Comparison of ENCODE assay signal across 38 mouse cellular contexts in genomic region chr7:83816886-83817285, GRCm38 (mm10). TPM values are rescaled to one million over a fixed set of nuclear protein-coding genes. Genes with fewer than 3 reads are reported as not detected.
"Had no signal": no experiment of that assay in that cellular context is flagged by ENCODE, and none has a peak within 500 bp of the region (broad histone marks: within the 10 kb centered on the region; RNA-seq: fewer than 3 reads in every experiment).

No protein-coding gene starts in this region.

- H3K4me1 ChIP-seq: liver, embryonic 15.5 days; midbrain, embryonic 15.5 days had no signal

- ATAC-seq: liver, postnatal 0 days; lung, postnatal 0 days; midbrain, embryonic 13.5 days; midbrain, embryonic 15.5 days; midbrain, embryonic 16.5 days had no signal

- H3K4me3 ChIP-seq: limb, embryonic 10.5 days; limb, embryonic 12.5 days; limb, embryonic 13.5 days; limb, embryonic 15.5 days; liver, embryonic 13.5 days; liver, embryonic 15.5 days; lung, embryonic 15.5 days; megakaryocyte, embryonic 14.5 days; midbrain, embryonic 10.5 days; midbrain, embryonic 12.5 days; midbrain, embryonic 13.5 days; midbrain, embryonic 15.5 days; myocyte; neural tube, embryonic 12.5 days had no signal

- DNase-seq: left cerebral cortex, postnatal 4 days; liver; liver, embryonic 13.5 days; liver, postnatal 0 days; lung, adult 18-20 months; lung, adult 2 months; lung, embryonic 14.5 days; lung, postnatal 10 days; lung, postnatal 14 days; lung, postnatal 36 days; lung, postnatal 4 days; midbrain, embryonic 14.5 days had no signal

- H3K4me2 ChIP-seq: limb, embryonic 12.5 days; limb, embryonic 13.5 days; limb, embryonic 15.5 days; liver, embryonic 11.5 days; liver, embryonic 13.5 days; liver, embryonic 15.5 days; lung, embryonic 14.5 days; lung, embryonic 15.5 days; midbrain, embryonic 11.5 days; midbrain, embryonic 12.5 days; midbrain, embryonic 13.5 days; midbrain, embryonic 15.5 days; neural tube, embryonic 12.5 days had no signal

- H3K27ac ChIP-seq: limb, embryonic 12.5 days; limb, embryonic 13.5 days; limb, embryonic 15.5 days; liver, embryonic 13.5 days; liver, embryonic 14.5 days; liver, embryonic 15.5 days; lung, embryonic 15.5 days; macrophage; midbrain, embryonic 10.5 days; midbrain, embryonic 12.5 days; midbrain, embryonic 13.5 days; midbrain, embryonic 15.5 days; neural tube, embryonic 12.5 days had no signal

- H3K9me3 ChIP-seq: limb, embryonic 10.5 days; limb, embryonic 13.5 days; limb, embryonic 15.5 days; liver, embryonic 13.5 days; liver, embryonic 15.5 days; lung, embryonic 15.5 days; midbrain, embryonic 10.5 days; midbrain, embryonic 12.5 days; midbrain, embryonic 13.5 days; midbrain, embryonic 15.5 days; neural tube, embryonic 12.5 days had no signal

- H3K9ac ChIP-seq: limb, embryonic 12.5 days; limb, embryonic 13.5 days; limb, embryonic 15.5 days; liver, embryonic 13.5 days; liver, embryonic 14.5 days; liver, embryonic 15.5 days; liver, postnatal 0 days; lung, embryonic 14.5 days; lung, embryonic 15.5 days; midbrain, embryonic 12.5 days; midbrain, embryonic 13.5 days; midbrain, embryonic 15.5 days; neural tube, embryonic 12.5 days had no signal

- H3K27me3 ChIP-seq: limb, embryonic 12.5 days; limb, embryonic 13.5 days; limb, embryonic 15.5 days; liver, embryonic 13.5 days; liver, embryonic 15.5 days; lung, embryonic 15.5 days; midbrain, embryonic 13.5 days; midbrain, embryonic 15.5 days; neural tube, embryonic 12.5 days had no signal

- H3K36me3 ChIP-seq: limb, embryonic 10.5 days; limb, embryonic 12.5 days; limb, embryonic 13.5 days; limb, embryonic 15.5 days; liver, embryonic 13.5 days; liver, embryonic 15.5 days; lung, embryonic 15.5 days; midbrain, embryonic 10.5 days; midbrain, embryonic 12.5 days; midbrain, embryonic 13.5 days; midbrain, embryonic 15.5 days; neural tube, embryonic 12.5 days had no signal

RNA-seq across cellular contexts. Expression of gene Cfap161, which starts 22.2 kb away (rescaled TPM):
- total RNA-seq: liver, adult 2 months; megakaryocyte progenitor cell, adult 5-6 weeks; megakaryocyte, adult 5-6 weeks; megakaryocyte-erythroid progenitor cell, adult 5-6 weeks; monocyte, adult 5-6 weeks had no signal
- polyA plus RNA-seq: liver, adult 2 months; liver, embryonic 11.5 days; liver, embryonic 13.5 days; liver, embryonic 15.5 days; liver, embryonic 16.5 days; liver, postnatal 0 days; midbrain, embryonic 11.5 days; midbrain, embryonic 12.5 days; neural tube, embryonic 11.5 days; neural tube, embryonic 12.5 days had no signal
